Mouse (Mus musculus): ENCODE results near the gene Tex2. TPM values are rescaled to one million over a fixed set of nuclear protein-coding genes. Genes with fewer than 3 reads are reported as not detected.
A peak's percentile ranks its signal among the peaks of the same experiment; 100 is the strongest.
"Not testable (repeated sequence)": the region's sequence is repeated elsewhere in the genome, so short reads cannot be mapped to it uniquely, and the experiment has no call there.

The Tex2 gene
- polyA plus RNA-seq (2012; ENCODE audit: insufficient read depth, insufficient read length, low replicate concordance, missing spikeins) = not detected in 2 replicates

- TF ChIP-seq POLR2A (IDR thresholded peaks at IDR 0.05; ENCODE audit: insufficient read depth, low read depth, low read length) (no peak; the same call in 1 of the 2 replicates), CTCF (IDR thresholded peaks at IDR 0.05; ENCODE audit: insufficient read depth, low read depth, low read length) (no peak)
- peak within 1 kb of the TSS; percentile 61 for H3K27ac ChIP-seq (ENCODE audit: insufficient read depth, low read depth, low read length)
- peak within 1 kb of the TSS; percentile 89 for H3K4me3 ChIP-seq (ENCODE audit: insufficient read depth, low read depth, low read length)
- WGBS = under 1% methylated on average over 45 of the region's 45 CpGs
- peaks cover 9% of the 10 kb centered on the region for H3K4me1 ChIP-seq (ENCODE audit: control insufficient read depth, insufficient read depth, low read length)
These were observed at the start of gene Tex2 for GRCm38 (mm10) chr11:106612961-106613637. TSS of gene Tex2 (minus strand) at chr11:106613423.

GRCm38 (mm10) chr11:106662634-106663407, 49.6 kb upstream of the Tex2 start:
- TF ChIP-seq CTCF (IDR thresholded peaks at IDR 0.05; ENCODE audit: insufficient read depth, low read depth, low read length) = no peak
- no peak for TF ChIP-seq POLR2A (IDR thresholded peaks at IDR 0.05; ENCODE audit: insufficient read depth, low read depth, low read length)
- Histone ChIP-seq H3K27ac (ENCODE audit: insufficient read depth, low read depth, low read length) (no peak overlapping the region), H3K4me3 (ENCODE audit: insufficient read depth, low read depth, low read length) (no peak overlapping the region), H3K4me1 (ENCODE audit: control insufficient read depth, insufficient read depth, low read length) (peaks cover 25% of the 10 kb centered on the region)
- WGBS = 94% methylated on average over 10 of the region's 11 CpGs

- peaks cover 31% of the 10 kb centered on the region for H3K4me1 ChIP-seq (ENCODE audit: control insufficient read depth, insufficient read depth, low read length)
- WGBS = 74% methylated on average over 13 of the region's 13 CpGs
- H3K4me3 ChIP-seq (ENCODE audit: insufficient read depth, low read depth, low read length) = no peak overlapping the region
- peak overlapping the region; percentile 62; the same call in 1 of the 2 replicates for H3K27ac ChIP-seq (ENCODE audit: insufficient read depth, low read depth, low read length)
- TF ChIP-seq POLR2A (IDR thresholded peaks at IDR 0.05; ENCODE audit: insufficient read depth, low read depth, low read length) (no peak), CTCF (IDR thresholded peaks at IDR 0.05; ENCODE audit: insufficient read depth, low read depth, low read length) (no peak)
These were observed 47.3 kb upstream of the Tex2 start for GRCm38 (mm10) chr11:106660453-106661081.

- H3K27ac ChIP-seq (ENCODE audit: insufficient read depth, low read depth, low read length) = peak overlapping the region; percentile 62
- H3K4me1 ChIP-seq (ENCODE audit: control insufficient read depth, insufficient read depth, low read length) = peaks cover 31% of the 10 kb centered on the region
- 49% methylated on average over 15 of the region's 15 CpGs for WGBS
- TF ChIP-seq CTCF (IDR thresholded peaks at IDR 0.05; ENCODE audit: insufficient read depth, low read depth, low read length) = no peak
- no peak for TF ChIP-seq POLR2A (IDR thresholded peaks at IDR 0.05; ENCODE audit: insufficient read depth, low read depth, low read length)
- H3K4me3 ChIP-seq (ENCODE audit: insufficient read depth, low read depth, low read length) = no peak overlapping the region
These were observed 46.5 kb upstream of the Tex2 start for GRCm38 (mm10) chr11:106659598-106660295.

GRCm38 (mm10) chr11:106658051-106658880, 45.0 kb upstream of the Tex2 start:
- WGBS = 14% methylated on average over 14 of the region's 14 CpGs
- peak overlapping the region; percentile 79 for H3K27ac ChIP-seq (ENCODE audit: insufficient read depth, low read depth, low read length)

GRCm38 (mm10) chr11:106656896-106657498, 43.8 kb upstream of the Tex2 start:
- not testable (repeated sequence) for H3K27ac ChIP-seq (ENCODE audit: insufficient read depth, low read depth, low read length); H3K4me3 ChIP-seq (ENCODE audit: insufficient read depth, low read depth, low read length)
- peaks cover 24% of the 10 kb centered on the region for H3K4me1 ChIP-seq (ENCODE audit: control insufficient read depth, insufficient read depth, low read length)
- 86% methylated on average over 5 of the region's 5 CpGs for WGBS

More at GRCm38 (mm10) chr11:106658051-106658880, 45.0 kb upstream of the Tex2 start:
- TF ChIP-seq CTCF (IDR thresholded peaks at IDR 0.05; ENCODE audit: insufficient read depth, low read depth, low read length) (no peak), POLR2A (IDR thresholded peaks at IDR 0.05; ENCODE audit: insufficient read depth, low read depth, low read length) (no peak)
- peaks cover 24% of the 10 kb centered on the region for H3K4me1 ChIP-seq (ENCODE audit: control insufficient read depth, insufficient read depth, low read length)
- no peak overlapping the region for H3K4me3 ChIP-seq (ENCODE audit: insufficient read depth, low read depth, low read length)

GRCm38 (mm10) chr11:106648347-106648746, 35.1 kb upstream of the Tex2 start:
- 23% methylated on average over 13 of the region's 13 CpGs for WGBS
- TF ChIP-seq CTCF (IDR thresholded peaks at IDR 0.05; ENCODE audit: insufficient read depth, low read depth, low read length) (peak; percentile 81), POLR2A (IDR thresholded peaks at IDR 0.05; ENCODE audit: insufficient read depth, low read depth, low read length) (no peak)
- no peak overlapping the region; the same call in 1 of the 2 replicates for H3K27ac ChIP-seq (ENCODE audit: insufficient read depth, low read depth, low read length)
- H3K4me3 ChIP-seq (ENCODE audit: insufficient read depth, low read depth, low read length) = no peak overlapping the region
- H3K4me1 ChIP-seq (ENCODE audit: control insufficient read depth, insufficient read depth, low read length) = 0 out of 2 replicates have a peak, but pooled peaks cover 2% of the 10 kb centered on the region

Data from olfactory bulb, adult 2 months (tissue).